Mouse (Mus musculus): ENCODE results near the gene Tox3. TPM values are rescaled to one million over a fixed set of nuclear protein-coding genes. Genes with fewer than 3 reads are reported as not detected.

The Tox3 gene
- total and polyA plus RNA-seq, 3 experiments = 2.9 to 3.8 (median 3.5) TPM

- Histone ChIP-seq H3K36me3 (ENCODE audit: control insufficient read depth, insufficient read depth, low read length) (no peaks in the 10 kb centered on the region), H3K4me1 (ENCODE audit: control insufficient read depth, insufficient read depth, low read length) (no peaks in the 10 kb centered on the region), H3K27me3 (ENCODE audit: control insufficient read depth, insufficient read depth, low read length) (no peaks in the 10 kb centered on the region), H3K79me2 (replicated peaks; ENCODE audit: control insufficient read depth, insufficient read depth, low read length) (no peaks in the 10 kb centered on the region), H3K4me3 (no peak overlapping the region), H3K27ac (no peak overlapping the region), H3K9ac (ENCODE audit: low read depth, low read length) (no peak overlapping the region)
- TF ChIP-seq CTCF (IDR thresholded peaks at IDR 0.05) (no peak), POLR2A (IDR thresholded peaks at IDR 0.05; ENCODE audit: insufficient read depth, low read depth, low read length) (no peak)
- intact Hi-C loops (cut with DNase I) = no loop called here
- WGBS = 97% methylated on average over 5 of the region's 5 CpGs
- DNase-seq = no peak
Measured at GRCm38 (mm10) chr8:90243957-90244356, 104.2 kb downstream of the Tox3 start.

GRCm38 (mm10) chr8:90242351-90242750 lies 105.8 kb downstream of the Tox3 start:
- no peaks in the 10 kb centered on the region for H3K79me2 ChIP-seq (replicated peaks; ENCODE audit: control insufficient read depth, insufficient read depth, low read length)
- H3K27me3 ChIP-seq (ENCODE audit: control insufficient read depth, insufficient read depth, low read length) = no peaks in the 10 kb centered on the region
- H3K4me1 ChIP-seq (ENCODE audit: control insufficient read depth, insufficient read depth, low read length) = no peaks in the 10 kb centered on the region
- no peak overlapping the region for H3K9ac ChIP-seq (ENCODE audit: low read depth, low read length)
- 92% methylated on average over 2 of the region's 2 CpGs for WGBS
- intact Hi-C loops (cut with DNase I) = no loop called here
- no peak for TF ChIP-seq POLR2A (IDR thresholded peaks at IDR 0.05; ENCODE audit: insufficient read depth, low read depth, low read length)
- no peak for TF ChIP-seq CTCF (IDR thresholded peaks at IDR 0.05)
- no peak for TF ChIP-seq EP300 (IDR thresholded peaks at IDR 0.05; ENCODE audit: insufficient read depth, low read depth, low read length)
- H3K36me3 ChIP-seq (ENCODE audit: control insufficient read depth, insufficient read depth, low read length) = no peaks in the 10 kb centered on the region
- no peak overlapping the region for H3K27ac ChIP-seq
- DNase-seq = no peak
- H3K4me3 ChIP-seq = no peak overlapping the region

GRCm38 (mm10) chr8:90241461-90241860 lies 106.7 kb downstream of the Tox3 start:
- H3K4me1 ChIP-seq (ENCODE audit: control insufficient read depth, insufficient read depth, low read length) = no peaks in the 10 kb centered on the region
- DNase-seq = no peak
- no peaks in the 10 kb centered on the region for H3K36me3 ChIP-seq (ENCODE audit: control insufficient read depth, insufficient read depth, low read length)
- WGBS = 75% methylated on average over 4 of the region's 4 CpGs
- no peaks in the 10 kb centered on the region for H3K79me2 ChIP-seq (replicated peaks; ENCODE audit: control insufficient read depth, insufficient read depth, low read length)
- no peak overlapping the region for H3K9ac ChIP-seq (ENCODE audit: low read depth, low read length)
- H3K4me3 ChIP-seq = no peak overlapping the region
- H3K27ac ChIP-seq = no peak overlapping the region
- H3K27me3 ChIP-seq (ENCODE audit: control insufficient read depth, insufficient read depth, low read length) = no peaks in the 10 kb centered on the region
- TF ChIP-seq EP300 (IDR thresholded peaks at IDR 0.05; ENCODE audit: insufficient read depth, low read depth, low read length) (no peak), POLR2A (IDR thresholded peaks at IDR 0.05; ENCODE audit: insufficient read depth, low read depth, low read length) (no peak), CTCF (IDR thresholded peaks at IDR 0.05) (no peak)
- intact Hi-C loops (cut with DNase I) = no loop called here

GRCm38 (mm10) chr8:90232501-90232900 lies 115.6 kb downstream of the Tox3 start:
- no peak for DNase-seq
- intact Hi-C loops (cut with DNase I) = no loop called here
- TF ChIP-seq EP300 (IDR thresholded peaks at IDR 0.05; ENCODE audit: insufficient read depth, low read depth, low read length) (no peak), POLR2A (IDR thresholded peaks at IDR 0.05; ENCODE audit: insufficient read depth, low read depth, low read length) (no peak), CTCF (IDR thresholded peaks at IDR 0.05) (no peak)

GRCm38 (mm10) chr8:90224172-90224571 lies 124.0 kb downstream of the Tox3 start:
- H3K27ac ChIP-seq = no peak overlapping the region
- intact Hi-C loops (cut with DNase I) = no loop called here
- H3K4me3 ChIP-seq = no peak overlapping the region
- TF ChIP-seq POLR2A (IDR thresholded peaks at IDR 0.05; ENCODE audit: insufficient read depth, low read depth, low read length) (no peak), CTCF (IDR thresholded peaks at IDR 0.05) (no peak), EP300 (IDR thresholded peaks at IDR 0.05; ENCODE audit: insufficient read depth, low read depth, low read length) (no peak)
- no peaks in the 10 kb centered on the region for H3K27me3 ChIP-seq (ENCODE audit: control insufficient read depth, insufficient read depth, low read length)
- H3K79me2 ChIP-seq (replicated peaks; ENCODE audit: control insufficient read depth, insufficient read depth, low read length) = no peaks in the 10 kb centered on the region
- no peaks in the 10 kb centered on the region for H3K4me1 ChIP-seq (ENCODE audit: control insufficient read depth, insufficient read depth, low read length)
- 65% methylated on average over 1 of the region's 1 CpGs for WGBS
- DNase-seq = no peak
- no peaks in the 10 kb centered on the region for H3K36me3 ChIP-seq (ENCODE audit: control insufficient read depth, insufficient read depth, low read length)
- no peak overlapping the region for H3K9ac ChIP-seq (ENCODE audit: low read depth, low read length)

More at GRCm38 (mm10) chr8:90232501-90232900, 115.6 kb downstream of the Tox3 start:
- Histone ChIP-seq H3K4me1 (ENCODE audit: control insufficient read depth, insufficient read depth, low read length) (no peaks in the 10 kb centered on the region; the same call in 1 of the 2 replicates), H3K27me3 (ENCODE audit: control insufficient read depth, insufficient read depth, low read length) (no peaks in the 10 kb centered on the region), H3K27ac (no peak overlapping the region), H3K79me2 (replicated peaks; ENCODE audit: control insufficient read depth, insufficient read depth, low read length) (no peaks in the 10 kb centered on the region), H3K4me3 (no peak overlapping the region), H3K36me3 (ENCODE audit: control insufficient read depth, insufficient read depth, low read length) (no peaks in the 10 kb centered on the region), H3K9ac (ENCODE audit: low read depth, low read length) (no peak overlapping the region)
- 75% methylated on average over 8 of the region's 8 CpGs for WGBS

GRCm38 (mm10) chr8:90209105-90210037 lies 138.8 kb downstream of the Tox3 start:
- WGBS = 80% methylated on average over 14 of the region's 14 CpGs

More at GRCm38 (mm10) chr8:90209105-90210037, 138.8 kb downstream of the Tox3 start:
- no peak overlapping the region for H3K4me3 ChIP-seq
- H3K4me1 ChIP-seq (ENCODE audit: control insufficient read depth, insufficient read depth, low read length) = no peaks in the 10 kb centered on the region
- no peak overlapping the region for H3K27ac ChIP-seq
- no peaks in the 10 kb centered on the region for H3K27me3 ChIP-seq (ENCODE audit: control insufficient read depth, insufficient read depth, low read length)
- no peak for TF ChIP-seq POLR2A (IDR thresholded peaks at IDR 0.05; ENCODE audit: insufficient read depth, low read depth, low read length)
- TF ChIP-seq EP300 (IDR thresholded peaks at IDR 0.05; ENCODE audit: insufficient read depth, low read depth, low read length) = no peak
- TF ChIP-seq CTCF (IDR thresholded peaks at IDR 0.05) = no peak
- no peaks in the 10 kb centered on the region for H3K36me3 ChIP-seq (ENCODE audit: control insufficient read depth, insufficient read depth, low read length)
- DNase-seq = no peak
- no peak overlapping the region for H3K9ac ChIP-seq (ENCODE audit: low read depth, low read length)
- H3K79me2 ChIP-seq (replicated peaks; ENCODE audit: control insufficient read depth, insufficient read depth, low read length) = no peaks in the 10 kb centered on the region
- intact Hi-C loops (cut with DNase I) = no loop called here

All from heart, adult 2 months (tissue).